Mouse (Mus musculus) right cerebral cortex, adult 2 months (tissue): ENCODE measurements at regions not wholly inside any gene's neighbourhood (a gene's known extent, or its start where the extent isn't known, plus 50 kb on each side); places are given as distances from the start of the nearest gene placed in this dataset.
"Not testable (repeated sequence)": the region's sequence is repeated elsewhere in the genome, so short reads cannot be mapped to it uniquely, and the experiment has no call there.

ENCODE experiments used
- DNase-seq, 2 experiments: peaks; one replicate each; pipeline ENCODE4 v3.0.0; 2021 to 2022; ENCODE audit warnings: low spot score in 2 of 2

DNA sequence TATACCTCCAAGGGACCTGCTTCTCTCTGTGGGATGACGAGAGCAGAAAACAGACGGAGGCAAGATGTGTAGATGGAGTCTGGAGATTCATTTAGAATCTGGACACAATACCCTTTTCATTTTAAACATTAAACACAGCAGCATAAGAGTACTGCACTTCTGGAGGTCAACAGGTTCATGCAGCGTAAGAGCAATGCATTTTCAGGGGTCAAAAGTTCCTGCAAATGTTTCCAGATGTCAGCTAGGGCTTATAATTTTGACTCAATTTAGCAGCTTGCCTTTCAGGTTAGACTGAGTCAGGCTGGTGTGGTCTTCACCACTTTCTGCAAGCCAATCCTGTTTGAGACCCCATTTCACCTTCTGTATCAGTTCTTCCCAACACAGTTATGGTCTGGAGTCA is 277.9 kb downstream of the Hace1 start:
- no peak for DNase-seq

DNA sequence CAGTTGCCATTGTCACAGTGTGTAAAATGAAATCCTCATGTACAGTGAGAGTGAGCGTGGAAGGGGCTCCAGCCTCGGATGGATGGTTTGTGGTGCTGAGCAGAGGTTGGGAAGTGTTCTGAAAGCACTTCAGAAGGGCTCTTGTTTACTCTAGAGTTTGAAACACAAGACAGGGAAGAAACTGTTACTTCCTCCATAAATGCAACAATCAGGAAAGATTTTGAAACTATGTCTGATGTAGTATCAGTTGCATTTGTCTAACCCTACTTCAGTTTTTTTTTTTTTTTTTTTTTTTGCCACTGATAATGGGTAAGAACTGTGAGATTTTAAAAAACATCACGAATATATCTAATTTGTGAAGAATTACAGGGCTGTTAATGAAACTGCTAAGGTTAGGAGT is 281.5 kb downstream of the Hace1 start:
- DNase-seq: no peak

DNA sequence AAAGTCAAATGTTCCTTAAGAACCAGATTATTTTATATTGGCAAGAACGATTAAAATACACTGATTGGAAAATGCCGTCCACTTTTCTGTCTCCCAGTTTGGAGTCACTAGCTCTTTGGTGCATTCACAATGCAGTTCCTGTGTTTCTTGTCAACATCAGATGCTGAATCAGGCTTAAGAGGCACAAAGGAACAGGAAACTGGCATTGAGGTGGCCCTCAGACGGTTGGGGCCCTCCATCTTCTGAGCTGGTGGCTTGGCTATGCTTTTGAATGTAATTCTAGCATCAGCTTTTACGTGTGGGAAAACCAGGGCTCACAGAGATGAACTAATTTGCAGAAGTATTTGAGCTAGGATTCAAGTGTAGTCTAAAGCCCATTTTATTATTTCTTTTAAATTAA is 282.3 kb downstream of the Hace1 start:
- no peak for DNase-seq

DNA sequence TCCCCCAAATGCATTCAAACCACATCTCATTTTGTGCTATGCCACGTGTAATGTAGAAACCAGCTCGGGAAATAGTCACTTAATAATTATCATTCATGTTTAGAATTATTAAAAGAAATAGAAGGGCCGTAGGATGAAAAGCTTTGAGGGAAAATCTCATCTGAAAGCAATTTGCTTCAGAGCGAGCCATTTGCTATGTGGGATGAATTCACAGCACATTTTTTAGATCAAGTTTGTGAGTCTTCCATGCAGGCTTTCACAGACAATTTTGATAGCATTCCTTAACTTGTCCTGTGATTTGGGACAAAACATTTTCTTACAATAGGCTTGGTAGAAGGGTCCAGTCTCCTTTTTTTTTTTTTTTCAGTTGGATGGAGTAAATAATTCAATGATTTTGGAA is 283.1 kb downstream of the Hace1 start:
- no peak for DNase-seq

DNA sequence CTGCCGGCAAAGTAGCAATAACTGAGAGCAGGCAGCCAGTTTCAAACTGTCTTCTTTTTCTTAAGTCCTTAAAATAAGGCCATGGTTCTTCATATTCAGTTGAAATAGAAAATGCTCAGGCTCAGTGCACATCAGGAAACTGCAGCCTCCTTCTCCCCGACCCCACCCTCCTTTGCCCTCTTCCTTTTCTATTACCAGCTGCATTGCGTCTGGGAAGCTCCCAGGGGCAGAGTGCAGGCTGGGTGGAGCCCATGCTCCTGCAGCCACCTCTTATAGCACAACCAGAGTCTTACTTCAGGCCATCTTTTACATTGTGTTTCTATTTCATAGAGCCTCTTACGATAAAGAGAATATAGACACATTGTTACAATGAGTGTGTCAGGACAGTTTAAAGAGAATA is 288.2 kb downstream of the Hace1 start:
- no peak for DNase-seq

DNA sequence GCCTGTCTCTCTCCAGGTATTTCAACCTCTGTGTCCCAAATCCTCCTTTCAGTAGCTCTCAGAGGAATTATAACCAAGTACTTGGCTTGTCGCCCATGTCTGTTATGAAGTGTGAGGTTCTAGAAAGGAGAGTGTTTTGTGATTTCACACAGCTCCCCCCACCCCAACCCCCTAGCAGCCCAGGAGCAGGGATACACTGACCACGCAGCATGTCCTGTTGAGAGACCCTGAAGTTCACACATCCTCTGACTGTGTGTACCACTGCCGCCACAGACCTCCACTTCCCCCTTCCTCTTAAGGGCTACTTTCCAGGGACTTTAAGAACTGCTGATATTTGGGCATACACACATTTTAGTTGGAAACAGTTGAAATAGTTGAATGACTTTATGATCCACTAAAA is 289.2 kb downstream of the Hace1 start:
- no peak for DNase-seq

DNA sequence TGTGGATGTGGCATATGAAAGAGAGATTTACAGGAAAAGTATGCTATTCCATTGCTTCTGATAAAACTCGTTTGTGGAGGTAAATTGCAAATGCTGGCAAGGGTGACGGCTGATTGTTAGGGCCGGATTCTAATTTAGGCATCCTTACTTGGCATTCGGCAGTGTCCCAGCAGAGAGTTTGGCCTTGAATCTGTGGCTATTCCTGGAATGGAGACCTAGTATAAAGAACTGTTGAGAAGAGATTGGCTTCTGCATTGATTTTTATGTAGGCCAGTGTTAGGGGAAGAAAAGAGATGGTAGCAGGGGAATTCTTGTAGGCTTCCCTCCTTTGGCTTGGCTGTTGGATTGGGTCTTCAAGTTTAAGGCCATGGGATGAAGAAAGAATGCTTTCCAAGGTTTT is 293.4 kb downstream of the Hace1 start:
- no peak for DNase-seq

DNA sequence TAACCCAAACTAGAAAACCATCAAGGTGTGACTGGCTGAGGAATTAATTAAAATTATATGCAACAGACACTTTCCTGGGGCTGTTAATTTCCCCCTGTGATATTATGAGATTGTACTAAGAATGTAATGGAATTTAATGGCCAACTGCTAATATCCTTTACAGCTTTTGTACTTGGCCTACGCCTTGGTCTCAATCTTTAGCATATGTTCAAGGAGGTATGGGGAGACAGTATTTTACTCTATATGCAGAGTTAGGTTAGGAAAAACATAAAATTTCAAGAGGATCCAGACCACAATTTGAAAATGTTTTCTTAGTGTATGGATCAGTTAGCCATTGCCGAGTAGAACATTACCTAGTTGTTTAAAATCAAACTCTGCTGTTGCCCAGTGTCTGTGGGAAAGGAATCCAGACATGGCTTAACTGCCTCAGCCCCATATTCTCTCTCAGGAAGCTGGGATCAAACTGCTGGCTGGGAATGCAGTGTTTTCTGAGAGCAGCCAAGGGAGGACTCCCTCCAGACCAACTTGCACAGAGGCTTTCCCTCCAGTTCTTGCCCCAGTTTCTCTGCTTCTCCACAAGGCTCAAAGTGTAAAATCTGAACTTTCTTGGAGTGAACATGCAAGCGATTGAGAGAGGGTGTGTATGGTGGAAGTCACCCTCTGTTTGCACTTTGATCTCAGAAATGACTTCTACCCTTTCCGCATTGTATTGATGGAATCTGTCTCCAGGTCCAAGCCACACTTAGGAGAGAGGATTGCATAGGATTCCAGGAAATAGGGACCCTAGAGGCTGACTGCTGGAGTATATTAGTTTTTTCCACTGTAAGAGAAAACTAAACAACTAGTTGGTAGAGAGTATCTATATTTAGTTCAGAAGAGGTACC is 294.6 kb downstream of the Hace1 start:
- no peak for DNase-seq

DNA sequence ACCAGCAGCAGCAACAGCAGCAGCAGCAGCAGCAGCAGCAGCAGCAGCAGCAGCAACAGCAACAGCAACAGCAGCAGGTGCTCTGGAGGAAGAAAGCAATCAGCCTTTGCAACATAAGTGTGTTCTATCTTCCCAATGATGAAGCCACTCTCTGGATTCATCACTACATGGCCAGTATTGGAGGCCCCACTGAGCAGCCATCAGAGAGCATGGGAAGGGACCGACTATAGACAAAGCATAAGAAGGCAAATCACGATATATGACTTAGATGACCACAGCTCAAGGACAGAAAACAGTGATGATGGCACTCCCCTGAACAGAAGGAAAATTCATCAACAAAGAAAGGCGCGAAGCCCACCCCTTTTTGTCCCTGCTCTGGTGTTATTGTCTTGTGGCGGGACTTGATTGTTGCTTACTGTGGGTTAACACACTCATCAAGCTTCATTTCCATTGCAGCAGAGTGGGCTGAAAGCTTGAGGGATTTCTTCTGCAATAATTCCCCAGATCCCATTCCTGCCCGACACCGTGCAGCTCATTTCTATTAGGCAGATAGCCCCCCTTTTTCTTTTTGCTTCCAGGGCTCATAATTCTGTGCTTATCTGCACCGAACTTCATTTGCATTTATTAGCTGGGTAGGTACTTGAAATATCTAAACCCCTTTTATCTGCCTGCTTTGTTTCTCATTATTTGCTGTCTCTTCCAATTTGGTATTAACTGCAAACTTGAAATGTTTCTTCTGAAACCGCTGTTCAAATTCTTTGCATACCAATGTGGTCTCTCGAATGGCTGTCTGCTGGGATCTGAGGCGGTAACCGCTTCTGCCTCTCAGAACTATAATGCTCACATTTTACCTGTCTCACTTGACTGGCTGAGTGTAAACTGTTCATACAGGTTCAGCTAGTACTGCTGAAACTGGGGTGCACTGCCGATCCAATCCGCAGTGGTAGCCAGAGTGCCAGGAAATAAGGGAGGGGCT is 296.5 kb downstream of the Hace1 start:
- DNase-seq: no peak

DNA sequence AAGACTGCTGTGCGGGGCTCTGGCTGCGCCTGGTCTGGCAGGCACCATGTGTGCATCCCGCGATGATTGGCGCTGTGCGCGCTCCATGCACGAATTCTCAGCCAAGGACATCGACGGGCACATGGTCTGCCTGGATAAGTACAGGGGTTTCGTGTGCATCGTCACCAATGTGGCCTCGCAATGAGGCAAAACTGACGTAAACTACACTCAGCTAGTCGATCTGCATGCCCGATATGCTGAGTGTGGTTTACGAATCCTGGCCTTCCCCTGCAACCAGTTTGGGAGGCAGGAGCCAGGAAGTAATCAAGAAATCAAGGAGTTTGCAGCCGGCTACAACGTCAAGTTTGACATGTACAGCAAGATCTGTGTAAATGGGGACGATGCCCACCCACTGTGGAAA is 297.7 kb downstream of the Hace1 start:
- not testable (repeated sequence) for DNase-seq

DNA sequence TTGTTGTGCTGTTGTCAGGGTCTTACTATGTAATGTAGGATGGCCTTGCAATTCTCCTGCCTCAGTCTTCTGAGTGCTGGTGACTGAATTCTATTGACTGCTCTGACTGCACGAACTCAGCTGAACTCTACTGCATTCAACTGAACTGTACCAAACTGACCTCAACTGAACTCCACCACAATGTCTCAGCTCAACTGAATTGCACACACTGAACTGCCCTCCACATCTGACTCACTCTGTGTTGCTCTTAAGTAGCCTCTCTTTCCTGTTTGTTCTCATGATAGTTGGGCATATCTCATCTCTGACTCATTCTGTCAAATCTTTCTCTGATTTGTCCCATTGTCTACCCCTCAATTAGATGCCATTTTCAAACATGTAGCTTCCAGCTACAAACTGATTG is 306.1 kb downstream of the Hace1 start:
- no peak for DNase-seq

DNA sequence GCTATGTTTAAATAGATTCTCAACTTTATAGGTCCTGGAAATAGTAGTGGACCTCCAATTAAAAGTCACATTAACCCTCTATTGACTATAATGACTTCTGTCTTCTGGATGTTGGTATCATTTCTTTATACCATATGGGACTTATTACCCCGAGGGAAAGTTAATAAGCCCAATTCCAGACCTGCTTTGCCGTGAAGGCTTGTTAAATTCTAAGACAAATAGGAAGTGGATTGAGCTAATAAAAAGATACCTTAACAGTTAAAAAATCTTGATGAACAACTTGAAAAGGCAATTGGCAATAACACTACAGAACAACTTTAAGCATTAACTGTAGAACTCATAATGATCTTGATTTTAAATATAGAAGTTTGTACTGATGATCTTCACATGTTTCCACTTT is 309.0 kb downstream of the Hace1 start:
- no peak for DNase-seq

DNA sequence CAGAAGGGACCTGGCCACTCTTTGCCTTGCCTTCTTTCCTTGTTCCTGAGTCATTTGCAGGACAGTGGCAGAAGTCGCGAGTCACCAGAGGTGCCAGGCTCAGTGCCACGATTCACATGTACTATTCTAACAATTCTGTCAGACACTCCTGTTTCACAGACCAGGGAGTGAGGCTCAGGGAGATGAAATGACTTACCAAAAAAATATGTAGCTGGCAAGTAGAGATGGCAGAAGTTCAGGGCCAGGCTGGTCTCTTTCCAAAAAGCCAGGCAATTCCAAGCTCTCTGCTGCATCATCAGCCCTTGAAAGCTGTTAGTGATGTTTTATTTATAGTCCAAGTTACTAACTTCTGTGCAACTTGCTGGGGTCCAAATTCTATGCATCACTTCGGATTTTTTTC is 311.2 kb downstream of the Hace1 start:
- peak; percentile 37 to 40 for DNase-seq

DNA sequence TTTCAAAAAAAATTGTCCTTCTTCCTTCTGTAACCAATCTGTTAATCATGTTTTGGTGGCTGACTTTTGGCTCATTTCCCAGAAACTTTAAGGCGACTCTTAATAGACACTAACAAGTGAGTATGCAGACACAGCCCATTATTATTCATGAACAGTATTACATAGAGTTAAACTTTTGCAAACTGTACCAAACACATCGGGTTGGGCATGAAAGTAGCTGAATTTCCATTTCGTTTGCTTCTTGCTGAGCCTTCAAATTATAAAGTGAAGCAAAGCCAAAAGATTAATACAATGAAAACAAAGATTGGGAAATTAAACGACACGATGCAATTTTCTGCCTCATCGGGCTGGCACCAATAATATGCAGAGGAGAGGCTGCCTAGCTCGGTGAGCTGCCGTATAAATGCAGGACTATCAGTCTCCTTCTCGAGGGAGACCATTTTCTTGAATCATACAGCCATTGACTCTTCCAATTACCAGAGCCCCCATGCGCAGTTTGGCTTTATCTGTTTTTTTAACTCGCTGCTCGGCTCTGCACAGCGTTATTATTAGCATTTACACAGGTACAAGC is 311.8 kb downstream of the Hace1 start:
- no peak for DNase-seq

DNA sequence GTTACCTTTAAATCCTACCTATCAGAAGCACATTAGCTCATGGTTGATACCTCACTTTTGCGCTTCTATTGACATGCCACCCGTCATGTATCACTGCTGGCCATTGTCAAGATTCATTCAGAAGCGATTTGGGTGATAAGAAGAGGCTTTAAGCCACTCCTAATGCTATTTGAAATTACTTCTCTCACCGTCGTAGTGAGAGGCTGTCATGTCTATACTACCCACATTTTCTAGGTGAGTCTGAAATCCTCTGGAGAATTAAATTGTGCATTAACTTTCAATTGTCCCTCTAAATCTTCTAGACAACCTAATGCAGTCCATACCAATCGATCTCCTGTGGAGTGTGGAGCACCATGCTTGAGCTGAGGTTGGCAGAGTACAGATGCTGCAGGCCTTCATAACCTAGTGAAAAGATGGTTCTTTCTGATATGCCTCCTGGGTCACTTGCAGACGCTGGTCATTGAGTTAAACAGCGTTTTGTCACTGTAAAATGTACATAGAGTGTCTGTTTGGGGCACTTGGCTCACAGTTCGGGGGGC is 312.5 kb downstream of the Hace1 start:
- no peak for DNase-seq

DNA sequence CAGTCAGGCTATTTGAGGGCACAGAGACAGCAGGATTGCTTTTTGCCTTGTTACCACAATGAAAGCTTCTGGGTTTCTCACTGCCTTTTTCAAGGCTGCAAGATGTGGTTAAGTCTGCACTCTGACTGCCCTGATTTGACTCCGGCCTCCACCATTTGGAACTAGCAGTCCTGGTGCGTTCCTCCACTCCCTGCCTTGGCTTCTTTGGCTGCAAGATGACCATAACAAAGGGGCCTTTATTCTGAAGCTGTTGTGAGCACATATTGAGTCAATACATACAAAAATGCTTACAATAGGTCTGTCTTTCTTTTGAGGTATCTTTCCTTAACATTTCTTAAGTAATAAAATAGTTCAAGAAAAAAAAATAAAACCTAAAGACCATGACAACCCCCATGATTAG is 314.8 kb downstream of the Hace1 start:
- DNase-seq: no peak

DNA sequence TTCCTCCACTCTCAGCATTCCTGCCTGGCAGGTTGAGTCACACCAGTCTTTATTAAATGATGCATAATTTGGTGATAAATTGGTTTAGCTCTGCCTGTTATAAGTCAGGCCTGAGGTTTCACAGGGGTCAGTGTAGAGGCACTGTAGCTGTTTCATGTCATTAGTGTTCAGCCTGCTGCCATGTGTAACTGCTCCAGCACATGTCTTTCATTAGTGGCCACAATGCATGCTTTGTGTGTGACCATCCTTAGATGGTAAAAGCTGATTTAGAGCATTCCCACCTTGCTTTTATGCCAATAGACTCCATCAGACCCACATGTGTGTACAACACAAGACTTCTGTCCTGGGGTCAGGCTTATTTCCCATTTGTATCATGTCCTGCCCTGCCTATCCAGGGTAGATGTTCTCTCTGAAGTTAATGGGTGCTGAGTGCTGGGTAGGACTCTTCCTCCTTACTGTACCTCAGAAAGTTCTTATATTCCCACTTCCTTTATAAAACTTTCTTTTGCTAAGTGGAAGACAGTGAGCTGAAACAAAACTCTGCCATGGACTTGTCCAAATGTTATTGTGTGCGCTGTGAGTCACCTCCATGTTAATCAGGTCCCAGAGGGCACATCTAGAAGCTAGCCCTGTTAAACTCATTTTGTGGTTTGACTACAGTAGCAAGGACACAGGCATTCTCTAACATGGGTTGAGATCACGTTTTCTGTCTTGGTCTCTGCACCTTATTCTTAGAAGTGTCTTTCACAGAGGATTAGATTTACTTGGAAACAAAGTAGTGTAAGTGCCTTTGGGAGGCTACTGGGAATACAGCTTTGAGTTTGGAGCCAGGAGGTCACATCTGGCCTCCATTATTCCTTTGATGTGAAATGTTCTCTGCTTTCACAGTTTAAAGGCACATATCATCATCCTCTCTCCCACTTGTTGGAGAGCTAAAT is 316.5 kb downstream of the Hace1 start:
- DNase-seq: no peak

DNA sequence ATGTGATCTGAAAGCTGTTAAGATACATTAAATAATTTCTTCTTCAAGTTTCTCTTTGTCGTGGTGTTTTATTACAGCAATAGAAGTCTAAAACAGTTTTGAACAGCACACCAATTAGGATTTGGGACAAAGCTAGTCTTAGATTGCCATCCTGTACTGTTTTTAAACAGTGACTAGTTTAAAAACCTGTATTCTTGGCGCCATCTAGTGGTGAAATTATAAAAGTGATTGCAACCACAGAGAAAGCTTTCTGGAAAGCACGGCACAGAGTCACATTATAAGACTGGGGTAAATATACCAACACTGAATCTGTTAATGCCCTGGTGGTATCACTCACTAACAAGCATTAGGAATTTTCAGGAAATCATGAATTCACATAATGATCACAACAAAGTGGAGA is 339.3 kb downstream of the Hace1 start:
- no peak for DNase-seq

DNA sequence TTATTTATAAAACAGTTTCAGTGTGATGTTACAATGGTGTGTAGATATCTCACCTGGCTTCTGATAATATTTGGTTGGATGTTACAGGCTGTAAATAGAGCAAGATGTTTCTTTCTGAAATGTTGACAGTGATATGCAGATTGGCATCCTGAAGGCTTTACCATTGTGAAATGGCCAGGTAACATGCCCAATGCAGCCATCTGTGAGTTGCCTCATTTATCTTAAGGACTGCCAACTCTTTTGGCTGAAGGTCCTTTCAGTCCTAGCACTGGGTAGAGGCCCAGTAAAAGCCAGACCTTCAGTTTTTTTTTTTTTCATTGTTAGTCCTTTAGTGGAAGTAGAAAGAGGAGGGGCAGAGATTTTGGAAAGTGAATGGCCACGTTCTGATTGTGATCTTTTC is 348.1 kb downstream of the Hace1 start:
- no peak for DNase-seq

DNA sequence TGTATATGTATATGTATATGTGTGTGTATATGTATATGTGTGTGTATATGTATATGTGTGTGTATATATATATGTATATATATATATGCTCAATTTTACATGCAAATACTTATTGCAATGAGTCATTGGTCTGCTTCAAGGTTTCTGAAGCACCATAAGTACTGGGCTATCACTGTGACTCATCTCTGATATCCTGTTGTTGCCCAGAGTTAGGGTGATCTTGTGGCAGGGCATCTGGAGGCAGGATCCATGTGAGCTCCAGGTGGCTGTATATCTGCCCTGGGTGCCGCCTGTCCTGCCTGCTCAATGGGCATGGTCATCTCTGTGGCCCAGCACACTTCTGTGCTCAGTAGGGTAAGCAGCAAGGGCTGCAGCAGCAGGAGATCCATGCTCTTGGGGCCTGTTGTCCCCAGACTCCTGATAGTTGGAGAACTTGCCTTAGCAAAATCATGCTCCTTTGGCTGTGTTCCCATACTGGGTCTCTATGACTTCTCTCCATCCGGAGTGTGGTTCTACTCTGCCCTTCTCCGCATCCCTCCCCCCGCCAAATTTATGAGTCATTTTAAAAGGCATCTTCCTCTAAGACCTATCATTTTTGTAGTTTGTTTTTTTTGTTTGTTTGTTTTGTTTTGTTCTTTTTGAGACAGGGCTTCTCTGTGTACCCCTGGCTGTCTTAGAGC is 356.1 kb downstream of the Hace1 start:
- DNase-seq: no peak
